Mouse (Mus musculus): ENCODE results near the gene Cavin3.

Gene Cavin3

DNA sequence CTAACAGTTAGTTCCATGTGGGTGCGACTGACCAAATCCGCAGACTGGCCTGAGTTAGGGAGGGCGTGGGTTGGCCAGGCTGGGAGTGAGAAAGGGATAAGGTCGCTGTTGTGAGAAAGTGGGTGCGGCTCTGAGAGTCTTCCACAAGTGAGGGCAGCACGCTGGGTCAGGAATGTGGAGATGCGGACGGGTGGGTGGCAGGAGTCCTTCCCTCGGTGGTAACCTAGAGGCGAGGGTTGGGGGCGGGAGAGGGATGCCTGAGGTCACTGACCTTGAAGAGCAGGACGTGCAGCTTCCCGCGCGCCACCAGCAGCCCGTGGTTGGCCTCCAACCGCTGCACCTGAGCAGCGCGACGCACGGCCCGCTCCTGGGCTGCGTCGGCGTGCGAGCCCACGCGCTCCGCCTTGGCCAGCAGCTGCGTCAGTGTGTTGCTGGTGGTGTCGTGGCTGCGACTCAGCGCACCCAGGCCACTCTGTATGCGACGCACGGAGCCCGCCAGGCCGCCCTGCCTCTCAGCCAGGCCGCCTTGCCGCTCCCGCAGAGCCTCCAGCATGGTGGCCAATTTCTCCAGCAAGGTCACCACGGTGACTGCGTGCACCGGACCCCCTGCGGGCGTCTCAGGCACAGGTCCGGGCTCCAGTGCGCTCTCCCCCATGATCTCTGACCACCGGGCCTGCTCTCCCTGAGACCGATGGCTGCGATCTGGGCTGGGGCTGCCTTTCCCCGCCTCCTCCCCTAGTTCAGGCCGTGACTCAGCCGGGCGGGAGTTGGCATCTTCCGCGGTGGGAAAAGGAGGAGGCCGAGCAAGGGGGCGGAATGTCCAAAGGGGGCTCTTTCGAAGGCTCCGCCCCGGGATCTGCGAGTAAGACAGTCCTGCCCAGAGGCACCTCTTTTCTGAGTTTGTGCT lies at the start of gene Cavin3:
Gene Cavin3 (minus strand): TSS at position 796 of the 907 bp plus-strand sequence.
- peak; percentile 68 to 70 for DNase-seq (ENCODE audit: low spot score in 2 of 2)

GRCm38 (mm10) chr7:105528094-105528493 lies 46.0 kb upstream of the Cavin3 start:
- no peak for DNase-seq (ENCODE audit: low spot score in 2 of 2)

GRCm38 (mm10) chr7:105527306-105527937 lies 45.3 kb upstream of the Cavin3 start:
- DNase-seq (ENCODE audit: low spot score in 2 of 2): peak; percentile 62 to 64

GRCm38 (mm10) chr7:105524222-105524621 lies 42.1 kb upstream of the Cavin3 start:
- no peak for DNase-seq (ENCODE audit: low spot score in 2 of 2)

DNA sequence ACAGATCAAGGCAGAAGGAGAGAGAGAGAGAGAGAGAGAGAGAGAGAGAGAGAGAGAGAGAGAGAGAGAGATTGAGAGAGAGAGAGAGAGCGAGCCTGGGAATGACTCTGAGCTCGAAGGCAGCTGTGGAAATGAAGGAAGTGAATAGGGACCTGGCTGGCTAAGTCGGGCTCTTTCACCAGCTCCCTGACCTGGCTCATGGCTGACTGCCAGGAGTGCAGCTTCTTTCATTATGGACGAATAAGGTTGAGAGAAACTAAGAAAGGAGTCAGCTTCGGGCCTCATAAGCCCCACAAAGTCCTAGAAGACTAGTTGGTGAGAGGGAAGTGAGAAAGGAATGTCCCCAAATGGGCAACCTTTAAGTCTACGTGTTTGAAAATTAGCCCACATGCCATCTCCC lies 38.1 kb upstream of the Cavin3 start:
- no peak for DNase-seq (ENCODE audit: low spot score in 2 of 2)

DNA sequence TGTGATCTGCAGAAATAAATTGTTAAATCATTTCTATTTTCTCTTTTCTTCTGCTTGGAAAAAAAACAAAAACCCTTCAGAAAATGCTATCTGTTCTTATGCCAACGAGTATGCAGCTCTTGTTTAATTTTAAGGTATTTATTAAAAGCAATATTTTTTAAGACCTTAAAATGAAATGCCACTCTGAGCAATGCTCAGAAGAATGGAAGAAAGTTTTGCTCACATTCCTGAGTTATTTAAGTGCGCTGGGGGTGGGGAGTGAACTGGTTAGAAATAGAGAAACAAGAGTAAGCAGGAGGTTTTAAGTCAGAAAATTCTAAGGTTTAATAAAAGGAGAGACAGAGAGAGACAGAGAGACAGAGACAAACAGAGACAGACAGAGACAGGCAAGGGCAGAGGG lies 37.7 kb upstream of the Cavin3 start:
- peak; percentile 50 to 59 for DNase-seq (ENCODE audit: low spot score in 2 of 2)

DNA sequence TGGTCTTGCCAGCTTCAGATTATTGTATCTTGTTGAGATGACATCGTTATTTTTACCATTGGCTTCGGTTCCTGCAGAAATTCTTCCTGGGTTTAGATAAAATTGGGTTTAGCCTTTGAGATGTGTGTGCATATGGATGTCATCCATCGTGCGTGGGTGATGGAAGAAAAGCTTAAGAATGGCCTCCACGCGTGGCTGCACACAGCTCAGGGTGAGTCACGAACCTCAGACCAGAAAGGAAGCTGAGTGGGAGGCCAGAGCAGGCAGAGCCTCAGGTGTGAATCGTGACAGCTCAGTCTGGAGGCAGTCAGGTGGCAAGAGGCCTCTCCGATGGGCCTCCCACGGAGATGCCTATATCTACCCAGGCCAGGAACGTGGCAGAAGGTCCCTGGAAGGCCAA lies 37.2 kb upstream of the Cavin3 start:
- peak; percentile 89 to 92 for DNase-seq (ENCODE audit: low spot score in 2 of 2)

DNA sequence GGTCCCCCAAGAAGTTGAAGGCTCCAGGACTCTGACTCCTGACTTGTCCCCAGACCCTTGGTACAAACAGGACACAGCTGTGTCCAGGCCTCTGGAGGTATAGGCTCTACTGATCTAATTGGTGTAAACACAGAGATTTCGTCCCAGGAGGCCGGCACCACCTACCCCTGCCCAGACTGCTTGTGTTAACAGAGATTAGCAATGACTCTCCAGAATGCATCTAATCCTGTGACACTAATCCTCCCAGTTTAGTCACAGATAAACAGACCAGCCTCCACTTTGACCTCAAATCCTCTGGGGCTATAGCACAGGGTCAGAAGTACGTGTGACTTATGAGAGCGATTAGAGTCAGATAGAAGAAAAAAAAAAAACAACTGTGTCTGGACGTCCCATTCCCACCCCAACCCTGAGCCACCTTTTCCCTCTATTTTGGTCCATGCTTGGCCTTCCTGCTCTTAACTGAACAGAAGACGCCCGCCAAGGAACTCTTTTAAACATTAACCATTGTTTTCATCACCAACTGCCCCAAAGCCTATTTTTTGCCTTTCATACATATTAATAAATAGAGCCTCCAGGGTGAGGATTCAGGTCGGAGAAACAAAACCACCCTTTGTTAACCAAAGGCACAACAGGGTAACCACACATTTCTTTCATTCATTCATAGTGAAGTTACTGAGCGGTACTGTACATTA lies 34.7 kb upstream of the Cavin3 start:
- DNase-seq (ENCODE audit: low spot score in 2 of 2): no peak

- peak; percentile 62 to 69 for DNase-seq (ENCODE audit: low spot score in 2 of 2)
Observed at GRCm38 (mm10) chr7:105515178-105515577, 33.1 kb upstream of the Cavin3 start.

DNA sequence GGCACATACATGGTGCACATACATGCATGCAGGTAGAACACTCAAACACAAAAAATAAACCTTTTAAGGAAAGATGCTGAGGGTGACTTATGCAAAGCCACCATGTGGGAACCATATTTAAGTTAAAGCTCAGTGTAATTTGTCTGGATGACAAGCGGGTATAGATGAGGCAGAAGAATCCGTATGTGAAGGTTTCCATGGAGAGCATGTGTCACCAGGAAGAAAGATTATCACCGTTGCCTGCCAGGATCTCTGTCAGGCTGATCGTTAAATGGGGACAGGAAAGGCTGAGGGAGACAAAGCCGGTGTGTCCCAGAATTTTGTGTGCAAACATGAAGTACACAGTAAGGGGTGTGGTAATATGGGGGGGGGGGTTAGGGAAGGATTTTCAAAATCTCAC lies 32.5 kb upstream of the Cavin3 start:
- DNase-seq (ENCODE audit: low spot score in 2 of 2): no peak

GRCm38 (mm10) chr7:105513845-105514291 lies 31.8 kb upstream of the Cavin3 start:
- DNase-seq (ENCODE audit: low spot score in 2 of 2): no peak

DNA sequence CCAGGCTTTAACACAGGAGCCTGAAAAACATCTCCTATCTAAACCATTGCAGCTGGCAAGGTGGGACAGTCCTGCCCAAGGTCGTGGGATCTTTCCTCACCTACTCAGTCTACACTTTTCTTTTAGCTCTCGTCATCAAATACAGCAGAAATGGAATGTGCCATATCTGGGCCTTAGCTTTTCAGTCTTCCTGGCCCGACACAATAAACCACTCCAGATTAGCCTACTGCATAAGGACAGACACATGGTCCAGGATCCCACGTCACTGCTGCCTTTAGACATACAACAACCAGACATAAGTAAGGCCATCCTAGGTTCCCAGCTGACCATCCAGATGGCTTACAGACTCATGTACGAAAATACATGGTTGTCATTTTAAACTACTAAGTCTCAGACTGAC lies 28.0 kb upstream of the Cavin3 start:
- peak; percentile 24 to 53 for DNase-seq (ENCODE audit: low spot score in 2 of 2)

DNA sequence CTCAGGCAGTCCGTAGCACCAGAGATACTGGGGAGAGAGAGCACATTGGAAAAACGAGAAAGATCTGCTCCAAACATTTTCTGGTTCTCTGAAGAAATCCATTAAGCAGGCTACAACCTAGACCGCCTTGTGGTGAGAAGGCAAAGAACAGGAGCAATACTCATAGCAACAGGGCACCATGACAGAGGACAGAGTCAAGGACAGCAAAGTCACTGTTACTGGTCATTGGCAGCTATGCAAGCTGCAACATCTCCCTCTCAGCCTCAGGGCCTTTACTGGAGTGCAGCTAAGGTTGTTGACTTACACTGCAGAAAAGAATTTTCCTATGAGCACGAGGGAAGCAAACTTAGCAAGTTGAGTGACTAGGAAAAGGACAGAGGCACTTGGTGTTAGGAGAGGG lies 25.2 kb upstream of the Cavin3 start:
- DNase-seq (ENCODE audit: low spot score in 2 of 2): no peak

- DNase-seq (ENCODE audit: low spot score in 2 of 2): no peak
Observed at GRCm38 (mm10) chr7:105501984-105502383, 19.9 kb upstream of the Cavin3 start.

GRCm38 (mm10) chr7:105499676-105500075 lies 17.6 kb upstream of the Cavin3 start:
- DNase-seq (ENCODE audit: low spot score in 2 of 2): no peak

DNA sequence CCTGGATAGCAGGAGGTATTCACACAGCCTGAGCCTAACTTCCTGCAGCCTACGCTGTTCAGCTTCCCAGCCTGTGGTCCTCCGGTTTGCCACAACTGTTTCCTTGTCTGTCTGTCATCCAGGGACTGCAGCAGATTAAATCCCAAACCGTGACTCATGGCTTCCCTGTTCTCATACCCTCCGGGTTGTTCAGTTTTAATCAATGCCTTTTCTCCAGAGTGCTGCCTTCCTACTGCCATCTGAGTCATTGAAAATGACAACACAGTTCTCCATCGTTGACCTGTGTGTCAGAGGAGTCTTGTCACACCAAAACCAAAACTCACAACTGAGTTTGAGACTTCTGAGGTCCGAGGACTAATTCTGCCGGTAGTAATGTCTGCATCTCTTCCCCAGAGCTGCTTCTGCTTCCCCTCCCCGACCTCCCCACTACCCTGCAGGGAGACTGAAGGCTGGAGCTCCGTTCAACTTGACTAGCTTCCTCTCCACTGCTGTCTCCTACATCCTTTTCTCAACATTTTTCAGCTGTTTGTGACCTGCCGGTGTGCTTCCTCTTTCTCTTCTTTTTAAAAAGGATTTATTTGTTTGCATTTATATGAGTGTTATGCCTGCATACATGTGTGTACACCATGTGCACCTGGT lies 16.9 kb upstream of the Cavin3 start:
- no peak for DNase-seq (ENCODE audit: low spot score in 2 of 2)

DNA sequence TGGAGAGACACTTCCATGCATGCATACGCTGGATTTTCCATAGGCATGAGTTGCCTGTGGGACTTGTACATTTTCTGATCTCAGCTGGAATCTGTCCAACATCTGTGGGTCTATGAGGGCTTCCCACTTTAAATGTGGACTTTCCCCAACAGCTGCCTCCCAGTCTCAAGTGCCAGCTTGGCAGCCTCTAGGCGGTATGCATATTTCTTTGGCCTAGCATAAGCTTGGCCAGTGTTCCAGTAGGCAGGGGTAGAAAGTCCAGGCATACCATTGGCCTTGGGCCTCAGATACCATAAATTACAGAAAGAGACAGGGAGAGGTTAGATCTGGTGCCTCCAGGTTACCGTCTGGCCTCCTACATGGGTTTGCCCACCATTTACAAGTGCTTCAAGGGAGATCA lies 15.8 kb upstream of the Cavin3 start:
- no peak for DNase-seq (ENCODE audit: low spot score in 2 of 2)

- peak; percentile 89 to 93 for DNase-seq (ENCODE audit: low spot score in 2 of 2)
Observed at GRCm38 (mm10) chr7:105487104-105487876, 5.2 kb upstream of the Cavin3 start.

- no peak for DNase-seq (ENCODE audit: low spot score in 2 of 2)
Observed at GRCm38 (mm10) chr7:105485029-105485428, 2.9 kb upstream of the Cavin3 start.

GRCm38 (mm10) chr7:105482426-105482825 lies 326 bp upstream of the Cavin3 start:
- DNase-seq (ENCODE audit: low spot score in 2 of 2): no peak
